Mouse (Mus musculus): ENCODE measurements around the gene Ankar.
A peak's percentile ranks its signal among the peaks of the same experiment; 100 is the strongest.

GRCm38 (mm10) chr1:72718846-72719245 is 18.5 kb upstream of the Ankar start:
- TF ChIP-seq CTCF (IDR thresholded peaks at IDR 0.05; ENCODE audit: control insufficient read depth, insufficient read depth, insufficient read length) (peak; percentile 70), FOSL1 (IDR thresholded peaks at IDR 0.05; ENCODE audit: insufficient read depth, low read length, poor library complexity, severe bottlenecking) (no peak), MYOG (IDR thresholded peaks at IDR 0.05; ENCODE audit: control insufficient read depth, extremely low read depth, insufficient read length) (no peak), MYOD1 (IDR thresholded peaks at IDR 0.05; ENCODE audit: control insufficient read depth, insufficient read length, low read depth) (no peak), MAX (IDR thresholded peaks at IDR 0.05) (no peak), USF1 (IDR thresholded peaks at IDR 0.05; ENCODE audit: low read depth) (no peak)

Measured in C2C12 (cell line).